Mouse (Mus musculus): Measurements from ENCODE around the gene Gm10665.
"Not testable (repeated sequence)": the region's sequence is repeated elsewhere in the genome, so short reads cannot be mapped to it uniquely, and the experiment has no call there.

The Gm10665 gene

GRCm38 (mm10) chr7:22463975-22464374 is at the start of gene Gm10665:
TSS of gene Gm10665 (minus strand) at chr7:22464075.
- DNase-seq: not testable (repeated sequence)

DNA sequence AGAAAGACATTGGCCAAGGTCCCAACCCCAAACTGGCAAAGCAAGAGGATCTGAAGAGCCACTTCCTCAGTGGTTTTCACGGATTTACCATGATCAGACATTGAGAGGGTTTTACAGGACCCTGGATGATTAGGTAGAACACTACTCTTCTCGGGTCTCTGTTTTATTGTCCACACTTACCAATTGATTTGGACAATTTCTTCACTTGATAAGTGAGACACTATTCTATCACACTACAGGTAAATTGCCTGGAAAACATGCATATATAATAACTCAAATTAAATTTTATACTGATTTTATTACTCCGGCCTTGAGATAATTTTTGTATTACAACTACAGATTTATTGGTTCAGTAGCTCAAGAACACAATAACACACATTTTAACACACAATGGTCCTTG is 35.7 kb upstream of the Gm10665 start, which contains the start of gene Vmn1r151:
Gene Vmn1r151 (minus strand): TSS at position 101 of the 400 bp plus-strand sequence.
- DNase-seq: not testable (repeated sequence)

GRCm38 (mm10) chr7:22438129-22438528 is 25.7 kb downstream of the Gm10665 start, which contains the start of gene Vmn1r149:
TSS of gene Vmn1r149 (minus strand) at chr7:22438229.
- DNase-seq: not testable (repeated sequence)

GRCm38 (mm10) chr7:22413283-22413682 is 50.6 kb downstream of the Gm10665 start, which contains the start of gene Vmn1r148:
TSS of gene Vmn1r148 (plus strand) at chr7:22413583.
- DNase-seq: not testable (repeated sequence)
